Mouse (Mus musculus) cerebellum, postnatal 25 days (tissue): ENCODE results near the gene Casq2.
"Not testable (repeated sequence)": the region's sequence is repeated elsewhere in the genome, so short reads cannot be mapped to it uniquely, and the experiment has no call there.

ENCODE experiments used
- DNase-seq, 2 experiments: peaks; one replicate each; pipeline ENCODE4 v3.0.0; 2021; ENCODE audit warnings: mixed read lengths in 2 of 2

Gene Casq2

DNA sequence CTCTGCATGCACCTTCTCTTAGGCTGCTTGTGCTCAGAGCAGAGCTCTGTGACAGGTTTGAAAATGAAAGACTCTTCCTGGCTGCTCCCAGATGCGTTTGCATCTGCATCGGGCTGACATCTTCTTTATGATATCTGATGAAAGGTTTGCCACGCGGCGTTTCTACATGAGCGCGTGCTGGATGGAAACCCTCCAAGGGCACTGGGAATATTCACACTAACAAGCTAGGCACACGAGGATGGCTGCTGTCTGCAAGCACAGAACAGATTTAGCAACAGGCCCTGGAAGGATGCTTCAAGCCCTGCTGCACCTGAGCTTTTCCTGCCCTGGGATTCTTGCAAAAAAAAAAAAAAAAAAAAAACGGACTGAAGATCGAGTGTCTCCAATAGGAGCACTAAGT, 50.9 kb downstream of the Casq2 start:
- no peak for DNase-seq

DNA sequence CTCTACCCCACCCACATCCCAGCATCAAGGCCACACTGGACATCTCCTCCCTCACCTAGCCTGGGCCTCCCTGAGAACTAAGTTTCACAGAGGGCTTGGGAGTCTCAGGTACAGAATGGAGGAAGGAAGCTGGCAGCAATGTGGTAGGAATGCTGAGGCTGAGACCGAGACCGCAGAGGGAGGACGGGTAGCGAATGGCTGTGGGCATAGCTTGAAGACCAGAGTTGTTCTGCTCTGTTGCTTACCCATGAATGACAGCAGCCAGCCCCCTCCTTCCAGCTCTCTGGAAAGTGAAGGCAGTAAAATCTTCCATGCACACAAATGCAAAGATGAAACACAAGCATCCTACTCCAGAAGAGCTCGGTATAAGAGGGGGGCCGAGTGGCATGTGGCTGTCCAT, 52.7 kb downstream of the Casq2 start:
- DNase-seq = no peak

DNA sequence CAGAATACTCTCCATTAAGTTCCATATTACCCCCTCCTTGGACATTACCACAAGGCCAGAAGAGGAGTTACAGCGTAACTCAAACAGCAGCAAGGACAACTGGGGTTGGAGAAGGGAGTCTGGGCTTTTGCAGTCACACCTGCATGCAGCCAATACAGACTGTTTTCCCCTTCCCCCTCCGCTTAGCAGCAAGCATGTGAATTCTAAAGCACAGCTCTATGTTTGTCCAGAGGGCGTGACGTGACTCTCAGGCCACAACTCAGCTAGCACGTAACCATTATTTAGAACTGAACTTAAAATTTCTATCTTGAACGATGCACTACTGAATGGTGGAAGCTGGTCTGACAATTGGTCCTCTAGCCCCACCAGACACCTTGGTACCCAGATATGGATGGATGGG, 54.4 kb downstream of the Casq2 start:
- no peak for DNase-seq

DNA sequence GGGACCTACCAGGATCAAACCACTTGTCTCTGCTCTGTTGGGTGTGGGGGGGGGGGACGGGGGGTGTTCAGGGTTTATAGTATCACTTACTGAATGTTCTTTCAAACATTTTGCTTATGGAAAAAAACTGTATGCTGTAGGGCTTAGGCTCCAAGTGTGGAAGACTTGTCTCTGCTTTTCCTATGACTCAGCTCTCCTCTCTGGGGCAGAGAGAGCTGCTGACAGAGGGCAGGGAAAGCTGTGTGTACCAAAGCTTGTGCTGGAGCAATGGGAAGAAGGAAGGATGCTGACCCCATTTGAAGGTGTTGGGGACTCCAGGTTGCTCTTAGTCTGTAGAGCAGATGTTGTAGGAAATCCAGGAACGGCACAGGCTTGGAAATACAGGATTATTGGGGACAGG, 55.2 kb downstream of the Casq2 start:
- no peak for DNase-seq

DNA sequence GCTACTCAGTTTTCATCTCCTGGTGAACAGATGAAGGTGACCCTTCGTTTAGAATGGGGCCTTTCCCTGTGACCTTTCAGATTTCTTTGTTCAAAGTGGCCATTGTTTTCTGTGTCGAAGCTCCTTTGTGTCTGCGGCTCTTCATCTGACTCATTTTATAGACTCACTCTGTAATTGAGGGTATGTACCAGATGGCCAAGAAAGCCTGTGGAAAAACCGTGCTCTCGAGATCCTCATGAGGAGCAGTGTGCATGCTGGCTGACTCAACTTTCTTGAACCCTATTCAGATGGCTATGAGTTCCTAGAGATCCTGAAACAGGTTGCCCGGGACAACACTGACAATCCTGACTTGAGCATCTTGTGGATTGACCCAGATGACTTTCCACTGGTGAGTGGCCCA, 55.7 kb downstream of the Casq2 start:
- DNase-seq = no peak

DNA sequence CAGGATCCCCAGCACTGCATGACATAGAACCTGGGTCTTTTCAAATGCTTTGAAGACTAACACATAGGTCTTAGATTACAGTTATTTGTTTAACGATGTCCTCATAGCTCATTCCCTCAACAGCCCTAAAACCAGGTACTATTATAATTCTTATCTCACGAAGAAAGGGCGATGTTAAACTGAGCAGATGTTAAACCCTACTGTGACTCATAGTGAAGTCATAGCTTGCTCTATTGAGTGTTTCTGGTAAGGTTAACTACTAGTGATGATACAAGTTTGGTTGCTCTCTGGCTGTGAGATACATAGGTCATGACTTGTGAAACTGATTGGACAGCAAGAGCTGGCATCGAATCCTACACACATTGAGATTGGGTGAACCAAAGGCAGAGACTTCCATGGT, 56.7 kb downstream of the Casq2 start:
- no peak for DNase-seq

DNA sequence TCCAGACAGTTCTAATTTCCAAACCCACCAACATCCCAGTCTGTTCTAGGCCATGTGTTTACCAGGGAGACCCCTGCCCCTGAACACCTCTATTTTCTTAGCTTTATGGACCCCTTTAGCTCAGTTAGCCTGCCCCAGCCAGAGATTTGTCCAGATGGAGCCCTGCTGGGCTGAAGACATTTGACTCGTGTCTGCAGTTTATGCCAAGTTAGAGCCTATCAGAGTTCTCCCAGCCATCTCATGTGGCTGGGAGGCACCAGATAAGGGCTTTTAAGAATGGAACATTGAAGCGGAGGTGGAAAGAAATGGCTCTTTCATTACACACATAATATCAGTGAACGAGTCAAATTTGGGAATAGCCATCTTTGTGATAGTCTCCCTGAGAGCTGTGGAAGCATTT, 57.3 kb downstream of the Casq2 start:
- no peak for DNase-seq

DNA sequence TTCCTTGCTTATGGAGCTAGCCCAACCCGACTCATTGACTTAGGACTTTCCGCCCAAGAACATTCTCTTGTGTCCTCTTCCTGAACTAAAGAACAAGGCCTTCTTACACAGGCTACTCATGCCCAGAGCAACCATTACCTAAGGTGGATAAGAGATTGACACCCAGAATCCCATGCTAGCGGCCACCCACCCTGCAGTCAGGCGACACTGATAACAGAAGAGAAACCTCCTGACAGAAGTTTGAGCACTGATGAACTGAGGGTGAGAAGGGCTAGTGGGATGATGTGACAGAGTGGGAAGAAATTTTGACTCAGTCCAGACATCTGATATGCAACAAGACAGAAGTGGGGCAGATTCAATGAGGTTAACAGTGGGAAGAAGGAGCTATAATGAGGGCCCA, 58.2 kb downstream of the Casq2 start:
- no peak for DNase-seq

DNA sequence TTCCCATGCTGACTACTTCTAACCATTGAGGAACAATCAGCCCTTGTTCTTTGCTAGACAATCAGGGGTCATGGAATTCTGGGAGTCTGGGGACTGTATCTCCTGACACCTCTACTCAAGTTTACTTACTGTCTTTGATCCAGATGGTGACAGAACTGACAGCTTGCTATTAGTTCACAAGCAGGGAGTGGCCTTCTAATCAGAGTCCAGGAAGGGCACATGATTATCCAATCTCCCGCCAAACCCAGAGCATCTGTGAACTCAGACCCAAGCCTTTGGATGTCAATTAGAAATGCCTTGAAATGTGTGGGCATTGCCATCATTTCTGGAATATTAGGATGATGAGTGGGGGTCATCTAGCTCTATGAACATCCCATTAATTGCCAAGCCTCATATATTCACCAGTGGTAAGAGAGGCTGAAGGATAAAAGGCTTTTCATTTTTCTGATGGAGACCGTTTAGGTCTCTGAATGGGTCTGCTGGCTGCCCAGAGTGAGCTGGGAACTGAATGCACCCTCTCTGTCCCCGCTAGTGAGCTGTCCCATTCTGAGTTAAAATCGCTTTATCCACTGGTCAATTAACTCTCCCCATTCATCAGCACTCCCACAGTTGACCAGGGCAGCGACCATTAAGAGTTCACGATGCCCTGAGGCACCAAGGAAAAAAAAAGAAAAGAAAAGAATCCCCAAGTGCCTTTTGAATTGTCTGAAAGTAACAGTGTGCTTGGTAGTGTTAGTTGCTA, 59.6 kb downstream of the Casq2 start:
- no peak for DNase-seq

DNA sequence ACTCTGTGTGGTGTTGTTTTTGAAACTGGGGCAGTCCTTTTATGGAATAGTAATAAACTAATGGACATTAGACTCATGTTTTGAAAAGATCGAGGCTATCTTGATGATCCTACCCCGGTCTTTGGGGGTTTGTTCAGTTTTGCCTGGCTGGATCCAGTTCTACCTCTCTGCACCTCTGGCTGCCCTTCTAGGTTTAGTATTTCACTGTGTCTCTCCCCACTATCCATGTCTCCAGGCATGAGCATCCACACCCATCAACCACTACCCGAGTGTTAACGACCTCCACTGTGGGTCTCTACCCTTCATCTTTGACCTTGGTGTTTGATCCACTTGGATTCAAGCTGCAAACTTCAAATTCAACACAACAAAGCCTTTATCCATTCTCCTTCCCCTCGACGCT, 60.2 kb downstream of the Casq2 start:
- DNase-seq = no peak

DNA sequence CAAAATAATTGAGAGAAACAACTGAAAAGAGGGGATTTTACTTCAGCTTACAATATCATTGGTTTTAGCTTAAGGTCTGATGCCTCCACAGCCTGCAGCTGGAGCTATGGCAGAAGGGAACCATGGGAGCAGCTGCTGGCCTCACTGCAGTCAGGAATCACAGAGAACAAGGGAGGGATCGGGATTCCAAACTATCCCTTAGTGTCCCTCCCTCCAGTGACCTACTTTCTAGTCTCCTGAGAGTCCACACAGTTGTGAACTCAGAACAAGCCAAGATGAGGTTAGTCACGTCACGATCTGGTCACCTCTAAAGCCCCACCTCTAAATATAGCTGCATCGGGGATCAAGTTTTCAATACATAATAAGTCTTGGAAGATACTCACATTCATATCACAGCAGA, 61.0 kb downstream of the Casq2 start:
- DNase-seq = no peak

DNA sequence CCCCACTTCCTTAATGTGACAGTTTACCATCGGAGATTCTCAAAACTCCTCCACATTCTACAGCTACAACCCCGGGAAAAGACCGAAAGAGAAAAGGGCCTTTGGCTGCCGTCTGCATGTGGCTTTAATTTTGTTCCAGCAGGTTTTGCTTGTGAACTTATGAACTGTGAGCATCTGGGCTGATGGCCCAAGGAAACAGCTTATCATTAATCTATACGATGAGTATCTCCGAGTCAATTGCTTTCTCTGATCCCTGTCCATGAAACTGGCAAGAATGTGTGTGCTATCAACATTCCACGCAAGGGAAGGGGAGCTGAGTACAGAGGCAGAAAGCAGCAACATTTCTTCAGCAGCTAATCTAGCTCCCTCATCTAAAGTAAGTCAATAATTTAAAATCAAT, 63.7 kb downstream of the Casq2 start:
- no peak for DNase-seq

DNA sequence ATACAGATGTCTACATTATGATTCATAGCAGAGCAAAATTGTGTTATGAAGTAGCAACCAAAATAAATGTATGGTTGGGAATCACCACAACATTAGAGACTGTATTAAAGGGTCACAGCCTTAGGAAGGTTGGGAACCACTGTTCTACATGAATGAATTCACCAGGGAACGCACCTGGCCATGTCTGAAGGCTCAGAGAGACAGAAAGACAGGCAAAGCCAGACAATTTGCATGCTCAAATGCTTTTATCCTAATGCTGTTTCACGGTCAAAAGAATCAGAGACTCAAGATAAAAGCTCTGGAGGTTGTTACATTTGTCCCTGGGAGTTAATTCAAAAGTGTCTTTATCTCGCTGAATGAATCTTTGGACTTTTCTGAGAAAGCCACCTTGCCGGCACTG, 65.6 kb downstream of the Casq2 start:
- no peak for DNase-seq

DNA sequence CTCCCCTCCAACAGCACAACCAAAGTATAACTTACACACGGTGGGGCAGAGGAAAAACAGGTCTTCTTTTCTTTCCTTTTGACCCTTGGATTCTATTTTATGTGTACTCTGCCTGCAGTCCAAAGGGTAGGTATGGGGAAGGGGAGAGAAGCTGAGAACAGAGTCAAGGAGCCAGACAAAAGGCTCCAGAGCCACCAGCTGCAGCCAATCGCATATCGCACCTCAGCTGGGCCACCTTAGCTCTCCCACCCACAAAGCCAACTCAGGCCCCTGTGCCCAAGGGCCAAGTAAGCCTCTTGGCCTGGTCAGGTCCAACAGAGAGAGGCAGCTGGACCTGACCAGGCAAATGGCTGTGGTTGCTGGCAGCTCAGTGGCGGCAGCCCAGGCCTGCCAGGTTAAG, 66.3 kb downstream of the Casq2 start:
- DNase-seq = no peak

DNA sequence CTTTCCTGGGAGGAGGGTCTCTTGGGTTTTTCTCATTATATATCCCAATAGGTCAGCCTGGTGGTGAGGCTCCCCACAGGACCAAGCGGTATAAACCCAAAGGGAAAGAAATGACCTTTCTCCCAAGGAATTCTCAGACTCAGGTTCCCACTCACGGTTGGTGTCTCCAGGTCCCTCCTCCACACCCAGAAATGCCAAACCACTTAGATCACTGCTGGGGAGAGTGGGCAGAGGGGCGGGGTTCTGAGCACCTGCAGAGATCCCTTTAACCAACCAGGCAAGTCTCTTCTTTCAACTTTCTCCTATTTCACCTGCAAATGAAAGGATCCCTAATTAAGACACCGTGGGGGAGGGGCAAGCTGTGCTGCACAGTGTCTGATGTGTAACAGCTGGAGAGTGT, 66.7 kb downstream of the Casq2 start:
- no peak for DNase-seq

DNA sequence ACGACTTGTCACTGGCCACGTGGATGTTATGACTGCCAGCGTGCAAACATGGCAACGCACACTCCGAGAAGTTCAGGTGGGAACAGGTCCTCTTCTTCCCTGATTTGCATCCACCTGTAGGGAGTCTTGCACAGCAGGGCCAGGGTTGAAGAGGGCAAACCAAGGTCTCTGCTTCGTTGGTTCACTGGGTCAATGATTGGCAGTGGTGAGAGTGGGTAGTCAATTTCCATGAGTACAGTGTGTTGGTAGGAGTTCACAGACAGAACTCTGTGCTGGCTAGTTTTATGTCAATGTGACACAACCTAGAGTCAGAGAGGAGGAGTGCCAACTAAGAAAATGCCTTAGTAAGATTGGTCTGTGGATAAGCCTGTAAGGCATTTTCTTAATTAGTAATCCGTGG, 67.9 kb downstream of the Casq2 start:
- no peak for DNase-seq

DNA sequence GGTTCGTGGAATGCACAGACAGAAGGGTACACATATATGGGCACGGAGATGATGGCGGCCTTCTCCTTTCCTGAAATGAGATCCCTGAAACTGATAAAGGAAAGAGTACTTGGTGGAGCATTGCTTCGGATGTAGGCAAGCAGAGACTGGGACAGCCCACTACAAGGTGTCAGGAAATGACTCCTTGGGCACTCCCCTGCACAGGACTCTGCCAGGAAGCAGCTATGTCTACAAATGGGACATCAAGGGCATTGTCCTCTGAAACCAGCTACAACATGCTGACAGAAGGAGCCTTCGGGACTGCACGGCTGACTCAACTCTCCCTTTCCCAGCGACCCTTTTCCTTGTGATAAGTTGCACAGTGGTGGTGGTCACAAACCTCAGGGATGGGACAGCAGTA, 70.5 kb downstream of the Casq2 start:
- no peak for DNase-seq

DNA sequence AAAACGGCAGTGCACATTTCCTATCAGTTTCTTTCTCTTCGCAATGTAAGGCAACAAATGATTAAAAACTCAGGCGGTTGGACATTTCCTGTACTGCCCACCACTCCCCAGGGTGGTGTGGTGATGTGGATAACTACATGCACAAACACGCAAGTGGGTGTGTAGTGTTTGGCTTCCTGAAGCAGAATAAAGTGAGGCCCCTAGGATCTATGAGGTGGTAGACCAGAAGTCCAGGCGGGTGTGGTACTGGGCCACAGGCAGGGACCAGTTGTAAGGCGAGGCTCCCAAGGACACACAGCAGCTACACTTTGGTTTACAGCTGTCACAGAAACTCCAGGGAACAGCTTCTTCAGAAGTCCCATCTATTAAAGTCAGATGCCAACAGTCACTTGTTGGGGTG, 71.4 kb downstream of the Casq2 start:
- DNase-seq = no peak

DNA sequence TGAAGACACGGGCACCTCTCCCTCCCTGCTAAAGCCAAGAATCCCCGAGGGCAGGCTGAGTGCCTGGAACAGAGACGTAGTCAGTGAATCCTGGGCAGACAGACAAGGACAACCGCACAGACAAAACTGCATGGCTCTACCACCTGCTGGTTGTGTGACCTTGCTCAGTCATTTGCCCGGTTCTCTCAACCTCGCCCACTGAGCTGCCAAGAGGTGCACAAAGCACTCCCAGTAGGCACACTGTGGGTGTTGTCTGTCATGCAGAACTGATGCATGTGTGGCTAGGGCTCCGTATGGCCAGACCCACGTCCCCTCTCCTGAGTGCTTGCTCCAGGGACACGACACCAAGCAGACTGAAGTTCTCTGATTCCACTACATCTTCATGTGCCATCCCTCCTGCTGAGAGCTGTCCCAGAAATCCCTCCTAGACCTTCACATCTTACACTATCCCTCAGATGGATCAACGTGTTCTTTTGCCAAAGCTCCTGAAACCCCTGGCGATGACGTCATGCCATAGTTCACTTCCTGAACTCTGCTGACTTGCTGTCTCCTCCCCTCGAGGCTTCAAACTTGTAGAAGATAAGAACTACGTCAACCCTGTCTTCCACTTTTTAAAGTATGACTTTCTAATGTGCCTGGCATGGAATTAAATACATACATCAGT, 72.7 kb downstream of the Casq2 start:
- DNase-seq = no peak

DNA sequence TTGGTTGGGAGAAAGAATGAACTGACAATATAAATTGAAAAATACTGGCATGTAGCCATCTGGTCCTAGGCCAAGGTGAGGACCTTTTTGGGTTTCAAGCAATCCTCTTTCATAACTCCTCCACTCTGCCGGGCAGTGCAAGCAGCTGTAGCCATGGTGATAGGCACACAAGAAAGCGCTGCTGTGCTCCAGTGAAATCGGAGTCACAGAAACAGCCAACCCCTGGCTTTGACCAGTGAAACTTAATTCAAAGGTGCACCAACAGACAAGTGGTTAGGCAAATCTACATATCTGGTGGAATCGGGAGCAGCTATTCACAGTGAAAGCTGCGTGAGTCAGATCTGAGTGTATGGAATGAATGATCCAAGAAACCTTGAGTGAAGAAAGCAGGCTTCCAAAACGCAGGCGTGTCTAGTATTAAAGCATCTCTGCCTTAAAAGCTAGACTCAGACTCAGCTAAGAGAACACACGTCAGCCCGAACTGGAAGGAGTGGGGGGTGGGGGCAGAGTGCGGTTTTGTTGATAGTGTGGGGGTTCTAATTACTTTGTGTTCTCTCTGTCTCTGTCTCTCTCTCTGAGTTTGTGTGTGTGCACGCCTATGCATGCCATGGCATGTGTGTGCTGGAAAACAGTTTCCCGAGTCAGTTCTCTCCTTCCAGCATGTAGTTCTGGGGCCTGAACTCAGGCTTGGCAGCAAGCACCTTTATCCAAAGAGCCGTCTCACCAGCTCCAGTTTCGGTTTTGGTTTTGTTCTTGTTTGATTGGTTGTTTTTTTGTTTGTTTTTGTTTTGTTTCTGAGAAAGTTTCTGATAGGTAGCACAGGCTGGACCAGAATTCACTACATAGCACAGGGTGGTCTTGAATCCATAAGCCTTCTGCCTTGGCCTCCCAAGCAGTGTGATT, 73.5 kb downstream of the Casq2 start:
- no peak for DNase-seq

DNA sequence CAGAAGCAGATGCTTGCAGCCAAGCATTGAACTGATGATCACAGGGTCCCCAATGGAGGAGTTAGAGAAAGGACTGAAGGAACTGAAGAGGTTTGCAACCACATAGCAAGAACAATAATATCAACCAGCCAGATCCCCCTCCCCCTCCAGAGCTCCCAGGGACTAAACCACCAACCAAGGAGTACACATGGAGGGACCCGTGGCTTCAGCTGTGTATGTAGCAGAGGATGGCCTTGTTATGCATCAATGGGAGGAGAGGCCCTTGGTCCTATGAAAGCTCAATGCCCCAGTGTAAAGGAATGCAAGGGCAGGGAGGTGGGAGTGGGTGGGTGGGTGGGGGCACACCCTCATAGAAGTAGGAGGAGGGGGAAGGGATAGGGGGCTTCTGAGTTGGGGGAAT, 77.6 kb downstream of the Casq2 start:
- not testable (repeated sequence) for DNase-seq

DNA sequence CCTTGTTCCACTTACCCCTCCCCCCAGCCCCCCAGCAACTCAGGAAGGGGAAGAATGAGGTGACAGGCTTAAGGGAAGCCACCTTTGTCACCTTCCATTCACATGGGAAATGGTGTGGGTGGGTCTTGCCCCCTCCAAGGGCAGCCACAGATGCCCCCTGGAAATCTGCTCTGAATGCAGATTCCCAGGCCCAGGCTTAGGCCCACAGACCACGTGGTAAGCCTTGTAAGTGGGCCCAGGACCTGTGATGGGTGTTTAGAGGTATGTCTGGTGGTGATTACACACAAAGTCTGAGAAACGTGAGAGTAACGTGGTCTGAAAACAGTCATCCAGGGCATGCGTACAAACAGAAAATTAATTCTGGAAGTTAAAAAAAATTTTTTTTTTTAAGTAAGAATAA, 78.7 kb downstream of the Casq2 start:
- no peak for DNase-seq

DNA sequence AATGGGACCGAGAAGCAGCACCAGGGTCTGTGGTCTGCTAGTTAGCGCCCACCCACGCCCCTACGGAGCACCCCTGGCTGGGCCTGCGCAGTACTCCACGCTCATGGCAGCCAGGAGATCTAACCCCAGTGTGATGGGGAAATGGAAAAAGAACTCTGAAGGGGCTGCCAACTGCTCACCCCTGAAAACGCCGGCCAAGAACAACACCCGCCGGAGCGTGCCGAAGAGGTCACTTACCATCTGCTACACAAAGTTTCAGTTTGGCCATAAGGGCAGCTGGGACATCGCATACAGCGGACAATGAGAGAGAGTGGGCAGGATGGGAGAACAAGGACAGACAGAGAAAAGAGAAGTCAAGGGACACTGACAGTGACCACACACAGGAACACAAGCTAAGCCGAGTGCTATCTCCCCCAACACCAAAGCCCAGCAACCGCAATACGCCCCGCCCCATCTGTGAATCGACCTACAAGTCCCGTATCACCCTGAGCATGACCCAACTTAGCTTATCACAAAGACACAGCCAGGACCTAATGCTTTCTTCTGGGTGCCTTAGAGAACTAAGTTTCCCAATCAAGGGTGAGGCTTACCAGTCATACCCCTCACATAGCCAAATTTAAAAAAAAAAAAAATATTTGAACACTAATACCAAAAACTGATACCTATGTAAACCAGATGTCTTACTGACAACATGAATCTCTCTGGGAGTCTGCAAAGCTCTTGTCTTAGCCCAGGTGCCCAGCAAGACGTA, 79.5 kb downstream of the Casq2 start:
- no peak for DNase-seq
